Mouse (Mus musculus) urinary bladder, postnatal 36 days (tissue): ENCODE measurements around the gene Rasal2.
"Not testable (repeated sequence)": the region's sequence is repeated elsewhere in the genome, so short reads cannot be mapped to it uniquely, and the experiment has no call there.

Experiments
- DNase-seq, 2 experiments: peaks; one replicate each; pipeline ENCODE4 v3.0.0; 2022; ENCODE audit warnings: low spot score in 2 of 2, mixed read lengths in 1 of 2

The Rasal2 gene

GRCm38 (mm10) chr1:157244453-157244790, 168.0 kb downstream of the Rasal2 start:
- DNase-seq = no peak

GRCm38 (mm10) chr1:157243576-157244452, 168.6 kb downstream of the Rasal2 start:
- DNase-seq = no peak

DNA sequence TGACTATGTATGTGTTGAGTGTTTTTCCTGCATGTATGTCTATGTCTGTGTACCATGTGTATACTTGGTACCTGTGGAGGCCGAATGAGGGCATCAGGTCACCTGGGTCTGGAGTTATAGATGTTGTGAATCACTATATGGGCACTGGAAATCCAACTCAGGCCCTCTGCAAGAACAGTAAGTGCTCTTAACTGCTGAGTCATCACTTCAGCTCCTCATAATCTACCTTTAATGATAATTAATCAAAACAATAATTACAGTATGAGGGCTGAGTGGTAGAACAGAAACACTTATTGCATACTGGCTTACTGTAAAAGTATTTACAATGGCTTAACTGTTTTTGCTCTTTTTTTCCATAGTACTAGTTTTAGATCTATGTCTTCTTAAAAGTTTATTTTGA, 172.7 kb downstream of the Rasal2 start:
- no peak for DNase-seq

DNA sequence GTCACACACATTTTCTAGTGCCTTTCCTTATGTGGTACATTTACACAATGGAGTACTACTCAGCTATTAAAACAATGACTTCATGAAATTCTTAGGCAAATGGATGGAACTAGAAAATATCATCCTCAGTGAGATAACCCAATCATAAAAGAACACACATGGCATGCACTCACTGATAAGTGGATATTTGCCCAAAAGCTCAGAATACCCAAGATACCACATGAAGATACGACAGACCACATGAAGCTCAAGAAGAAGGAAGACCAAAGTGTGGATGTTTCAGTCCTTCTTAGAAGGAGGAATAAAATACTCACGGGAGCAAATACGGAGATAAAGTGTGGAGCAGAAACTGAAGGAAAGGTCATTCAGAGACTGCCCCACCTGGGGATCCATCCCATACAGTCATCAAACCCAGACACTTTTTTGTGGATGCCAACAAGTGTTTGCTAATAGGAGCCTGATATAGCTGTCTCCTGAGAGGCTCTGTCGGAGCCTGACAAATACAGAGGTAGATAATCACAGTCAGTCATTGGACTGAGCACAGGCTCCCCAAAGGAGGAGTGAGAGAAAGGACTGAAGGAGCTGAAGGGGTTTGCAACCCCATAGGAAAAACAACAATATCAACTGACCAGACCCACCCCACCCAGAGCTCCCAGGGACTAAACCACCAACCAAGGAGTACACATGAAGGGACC, 175.6 kb downstream of the Rasal2 start:
- not testable (repeated sequence) for DNase-seq

DNA sequence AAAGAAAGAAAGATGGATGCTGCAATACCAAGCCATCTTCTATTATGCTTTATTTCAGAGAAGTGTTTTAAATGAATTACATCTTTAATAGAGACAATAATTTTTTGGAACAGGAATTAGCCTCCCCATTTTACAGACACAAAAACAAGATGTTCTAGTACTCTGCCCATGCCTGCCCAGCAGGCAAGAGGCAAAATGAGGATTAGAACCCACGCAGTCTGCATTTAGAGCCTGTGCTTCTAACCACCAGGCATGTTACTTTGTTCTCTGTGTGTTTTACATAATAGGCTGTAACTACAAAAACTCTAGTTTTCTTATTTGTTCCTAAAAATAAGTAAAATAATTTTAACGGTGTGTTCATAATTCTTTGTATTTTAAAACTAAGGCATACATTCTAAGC, 178.9 kb downstream of the Rasal2 start:
- no peak for DNase-seq

DNA sequence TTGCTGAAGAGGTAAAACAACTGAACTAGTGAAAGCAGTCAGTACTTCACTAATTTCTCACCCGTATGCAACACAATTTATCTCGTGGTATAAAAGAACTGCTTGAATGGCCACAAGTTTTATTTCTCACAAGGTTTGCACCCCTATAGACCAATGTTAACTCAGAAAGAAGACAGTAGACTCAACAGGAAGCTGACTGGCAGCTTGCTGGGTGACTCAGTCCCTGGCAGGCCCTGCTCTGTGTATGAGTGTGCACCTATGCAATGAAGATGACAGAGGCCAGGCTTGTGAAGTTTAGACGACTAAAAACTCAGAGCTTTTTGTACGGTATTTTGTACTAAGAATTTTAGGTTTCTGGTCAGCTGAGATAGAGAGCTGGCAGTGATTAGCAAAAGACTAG, 180.0 kb downstream of the Rasal2 start:
- no peak for DNase-seq

GRCm38 (mm10) chr1:157231016-157231415, 181.4 kb downstream of the Rasal2 start:
- no peak for DNase-seq

DNA sequence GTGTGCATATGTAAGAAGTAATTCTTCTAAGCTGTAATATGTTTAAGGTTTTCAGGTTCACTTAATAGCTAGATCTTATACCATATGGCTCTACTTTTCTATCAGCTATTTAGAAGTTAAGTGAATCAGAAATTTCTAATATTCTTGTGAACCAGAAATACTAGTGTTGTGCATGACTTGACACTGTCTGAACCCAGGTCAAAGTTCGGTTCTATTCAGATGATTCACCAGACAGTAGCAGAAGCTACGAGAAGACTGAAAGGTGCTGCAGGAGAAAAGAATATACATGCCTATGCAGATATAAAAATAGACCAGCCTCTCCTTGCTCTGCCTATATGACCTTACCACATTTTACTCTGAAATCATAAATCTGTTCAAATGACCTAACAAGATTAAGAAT, 182.0 kb downstream of the Rasal2 start:
- no peak for DNase-seq

DNA sequence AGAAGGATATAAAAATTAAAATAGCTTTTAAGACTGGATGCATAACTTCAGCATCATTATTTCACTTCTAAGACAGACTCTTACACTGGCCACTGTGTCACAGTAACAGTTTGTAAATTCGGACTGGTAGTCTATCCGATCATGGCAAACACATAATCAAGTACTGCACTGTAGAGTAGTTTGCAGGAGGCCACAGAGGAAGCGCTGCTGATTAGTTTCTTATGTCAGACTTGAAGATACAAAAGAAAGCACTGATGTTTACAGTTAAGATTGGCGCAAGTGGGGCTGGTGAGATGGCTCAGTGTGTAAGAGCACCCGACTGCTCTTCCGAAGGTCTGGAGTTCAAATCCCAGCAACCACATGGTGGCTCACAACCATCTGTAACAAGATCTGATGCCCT, 187.4 kb downstream of the Rasal2 start:
- DNase-seq = no peak

- DNase-seq = no peak
Observed at GRCm38 (mm10) chr1:157220910-157221309, 191.5 kb downstream of the Rasal2 start.

GRCm38 (mm10) chr1:157220466-157220865, 191.9 kb downstream of the Rasal2 start:
- DNase-seq = no peak

DNA sequence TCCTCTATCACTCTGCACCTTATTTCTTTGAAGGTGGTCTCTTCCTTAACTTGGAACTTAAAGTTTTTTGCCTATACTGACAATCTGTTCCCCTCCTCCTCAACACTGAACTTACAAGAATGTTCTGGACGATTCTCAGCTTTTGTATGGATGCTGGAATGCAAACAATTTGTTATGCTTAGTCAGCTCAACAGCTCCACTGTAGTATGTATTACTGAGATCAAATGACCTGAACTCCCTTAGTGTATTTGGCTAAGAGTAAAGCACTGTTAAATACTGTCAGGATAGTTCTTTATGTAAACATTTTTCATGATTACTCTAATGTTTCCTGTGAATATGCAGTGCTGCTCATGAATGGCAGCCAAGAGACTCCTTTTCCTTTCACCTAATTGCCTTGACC, 203.6 kb downstream of the Rasal2 start:
- no peak for DNase-seq

DNA sequence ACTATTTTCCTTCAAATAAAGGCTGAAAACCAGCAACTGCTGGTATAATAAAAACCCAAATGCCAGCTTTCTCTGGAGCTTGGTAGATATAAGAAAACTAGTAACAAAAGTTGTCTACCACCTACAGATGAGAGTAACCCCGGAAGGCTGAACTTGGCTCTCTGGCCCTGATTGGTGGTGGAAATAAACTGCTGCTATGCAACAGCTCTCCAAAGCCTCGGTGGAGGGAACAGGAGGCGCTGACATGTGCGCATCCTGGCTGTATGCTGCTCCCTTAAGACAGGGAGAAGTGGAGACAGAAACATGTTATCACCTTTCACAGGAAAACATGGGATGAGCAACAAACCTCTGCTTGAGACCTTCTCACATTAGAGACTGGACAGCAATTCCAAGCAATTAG, 206.7 kb downstream of the Rasal2 start:
- no peak for DNase-seq

DNA sequence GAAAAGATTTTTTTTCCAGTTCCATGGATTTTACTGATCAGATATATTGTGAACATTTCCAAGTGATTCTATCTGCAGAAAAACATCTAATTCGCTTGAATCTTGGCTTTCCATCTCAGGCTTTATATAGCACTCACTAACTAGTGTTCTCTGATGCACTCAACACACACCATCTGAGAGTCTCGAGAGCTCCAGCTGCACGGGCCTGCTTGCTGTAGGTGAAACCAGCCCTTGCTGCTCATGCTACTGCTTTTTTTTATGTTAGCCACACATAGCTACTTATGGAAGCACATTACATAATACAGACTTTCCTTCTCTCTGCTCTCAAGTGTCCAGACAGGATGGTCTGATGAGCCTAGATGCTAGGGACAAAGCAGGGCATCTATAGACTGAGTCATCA, 229.4 kb downstream of the Rasal2 start:
- DNase-seq = no peak

GRCm38 (mm10) chr1:157182431-157182830, 230.0 kb downstream of the Rasal2 start:
- no peak for DNase-seq

- no peak for DNase-seq
Observed at GRCm38 (mm10) chr1:157181081-157181480, 231.3 kb downstream of the Rasal2 start.

DNA sequence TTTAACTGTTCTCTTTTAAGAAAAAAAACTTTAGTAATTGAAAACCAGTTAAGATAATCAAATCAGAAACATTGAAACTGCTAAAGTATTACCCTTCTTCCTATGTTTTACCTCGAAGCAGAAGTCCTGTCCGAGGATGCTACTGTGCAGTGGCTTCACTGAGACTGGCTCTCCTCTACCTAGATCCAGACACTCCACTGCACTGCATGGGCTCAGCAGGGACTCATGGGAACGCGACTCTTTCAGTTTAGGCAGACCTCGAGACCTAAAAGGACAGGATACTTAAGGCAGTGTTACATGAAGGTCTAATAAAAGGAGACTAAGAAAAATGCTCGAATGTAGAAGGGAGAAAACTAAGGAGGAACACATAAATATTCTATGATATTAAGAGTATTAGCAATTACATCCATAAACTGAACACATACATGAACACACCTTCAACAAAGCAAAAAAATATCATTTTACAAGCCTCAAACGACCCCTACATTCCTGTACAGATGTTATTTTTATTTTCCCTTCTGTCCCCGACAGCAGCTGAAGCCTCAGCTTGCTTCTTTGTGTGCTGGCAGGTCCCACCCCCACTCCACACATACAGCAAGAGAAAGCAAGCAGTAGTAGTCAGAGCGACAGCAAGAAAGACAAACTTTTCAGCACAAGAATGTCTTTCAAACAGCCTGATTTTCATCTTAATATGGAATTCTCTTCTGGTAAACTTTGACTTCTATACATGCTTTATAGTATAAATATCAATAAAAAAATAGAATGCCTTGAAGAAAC, 233.2 kb downstream of the Rasal2 start:
- DNase-seq = no peak

GRCm38 (mm10) chr1:157169292-157169691, 243.1 kb downstream of the Rasal2 start:
- no peak for DNase-seq

DNA sequence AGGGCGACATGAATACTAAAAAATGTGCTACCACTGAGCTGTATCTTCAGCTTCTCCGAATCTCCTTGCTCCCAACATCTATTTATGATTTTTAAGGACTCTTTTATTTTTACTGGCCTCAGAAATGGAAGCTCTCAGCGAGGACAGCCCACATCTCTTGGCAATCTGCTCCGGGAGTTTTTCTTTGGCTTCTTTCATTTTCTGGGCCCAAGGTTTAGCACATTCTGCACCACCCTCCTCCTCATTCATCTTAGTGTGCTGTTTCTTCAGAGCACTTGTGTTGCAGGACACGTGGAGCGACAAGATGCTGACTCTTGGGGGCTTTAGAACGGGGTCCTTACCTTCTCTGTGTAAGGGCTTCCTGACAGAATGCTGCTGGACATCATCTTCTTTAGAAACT, 243.5 kb downstream of the Rasal2 start:
- DNase-seq = no peak

- no peak for DNase-seq
Observed at GRCm38 (mm10) chr1:157153781-157154180, 258.6 kb downstream of the Rasal2 start.

DNA sequence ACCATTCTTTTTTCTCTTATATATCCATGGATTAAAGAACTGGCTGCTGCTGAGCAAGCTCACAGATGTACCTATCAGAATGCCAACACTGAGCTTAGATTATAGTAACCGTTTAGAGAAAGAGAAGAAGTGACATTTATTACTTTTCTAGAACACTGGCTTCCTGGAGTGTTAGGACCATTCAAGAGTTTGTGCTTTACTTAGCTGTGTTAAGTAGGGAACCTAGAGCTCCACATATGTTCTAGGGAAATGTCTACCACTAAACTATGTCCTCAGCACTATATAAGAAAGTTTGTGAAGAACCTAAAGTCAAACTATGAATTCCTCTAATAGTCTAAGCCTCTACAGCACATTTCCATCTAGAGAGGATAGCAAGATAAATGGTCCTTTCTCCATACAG, 262.3 kb downstream of the Rasal2 start:
- no peak for DNase-seq

- no peak for DNase-seq
Observed at GRCm38 (mm10) chr1:157144621-157145020, 267.8 kb downstream of the Rasal2 start.
